Mouse (Mus musculus) stomach, postnatal 0 days (tissue): ENCODE results near the gene Lipt1.

ENCODE experiments used
- CTCF ChIP-seq: IDR thresholded peaks from 2 replicates; pipeline ENCODE4 v1.5.1; 2016; ENCODE audit warnings: antibody characterized with exemption, low read depth, mild to moderate bottlenecking, moderate library complexity
- EP300 ChIP-seq: optimal IDR thresholded peaks from 2 replicates; pipeline ENCODE3; 2016; ENCODE audit warnings: antibody characterized with exemption

GRCm38 (mm10) chr1:37889206-37889605 is 17.7 kb downstream of the Lipt1 start:
- TF ChIP-seq CTCF: no peak
- TF ChIP-seq EP300: no peak
